Mouse (Mus musculus) kidney, embryonic 14.5 days (tissue): Measurements from ENCODE around the gene S100a4. TPM values are rescaled to one million over a fixed set of nuclear protein-coding genes. Genes with fewer than 3 reads are reported as not detected.

ENCODE experiments used
- ATAC-seq: fragments of 200-750 bp; cut with Nextera tagmentation; 2 replicates; pipeline ENCODE4 v1.8.0; 2017; ENCODE audit warnings: moderate number of reproducible peaks, mild to moderate bottlenecking, moderate TSS enrichment, moderate library complexity; ENCODE audit not compliant: low FRiP score, low TSS enrichment
- H3K27ac ChIP-seq: fragments of 300-500 bp; sonication (generic); 2 replicates; pipeline ENCODE4 v1.5.1; 2014; ENCODE audit warnings: low read depth, mild to moderate bottlenecking, low read length, moderate library complexity, mixed read lengths
- H3K27me3 ChIP-seq: fragments of 300-500 bp; sonication (generic); 2 replicates; pipeline ENCODE4 v1.6.1; 2014; ENCODE audit warnings: mild to moderate bottlenecking, low read length; ENCODE audit not compliant: control insufficient read depth, insufficient read depth
- H3K36me3 ChIP-seq: fragments of 300-500 bp; sonication (generic); 2 replicates; pipeline ENCODE4 v1.6.1; 2014; ENCODE audit warnings: low read length, mixed read lengths; ENCODE audit not compliant: control insufficient read depth, insufficient read depth
- H3K4me1 ChIP-seq: fragments of 300-500 bp; sonication (generic); 2 replicates; pipeline ENCODE4 v1.6.1; 2014; ENCODE audit warnings: low read length, mixed read lengths; ENCODE audit not compliant: control insufficient read depth, insufficient read depth
- H3K4me2 ChIP-seq: fragments of 300-500 bp; sonication (generic); replicated peaks from 2 replicates; pipeline ENCODE4 v1.6.1; 2014; ENCODE audit warnings: low read depth, mild to moderate bottlenecking, low read length
- H3K4me3 ChIP-seq: fragments of 300-500 bp; sonication (generic); 2 replicates; pipeline ENCODE4 v1.5.1; 2014; ENCODE audit warnings: mild to moderate bottlenecking, low read length
- H3K9ac ChIP-seq: fragments of 300-500 bp; sonication (generic); 2 replicates; pipeline ENCODE4 v1.6.1; 2014; ENCODE audit warnings: low read depth, mild to moderate bottlenecking, low read length, moderate library complexity
- H3K9me3 ChIP-seq: fragments of 300-500 bp; sonication (generic); 2 replicates; pipeline ENCODE4 v1.6.1; 2016; ENCODE audit warnings: low read length; ENCODE audit not compliant: control insufficient read depth
- WGBS: fragments of 180-500 bp; shearing (Covaris S2); extraction: QIAGEN DNeasy Blood & Tissue Kit; methylation state at CpG from one replicate; pipeline ENCODE4 v1.1.7; 2014; 5-methylcytosine and 5-hydroxymethylcytosine counted together
- polyA plus RNA-seq: library from polyadenylated mRNA; unstranded; fragments of >200 nt; fragmentation: Nextera tagmentation; extraction: Ambion mirVana; gene quantifications from 2 replicates; pipeline ENCODE4 v1.2.1, GENCODE M21; 2014

Gene S100a4
- polyA plus RNA-seq, 1 experiment from 2014 or later, result 3.9 TPM

- no peaks in the 10 kb centered on the region for H3K36me3 ChIP-seq
- H3K4me2 ChIP-seq, result no peak overlapping the region
- H3K4me3 ChIP-seq, result no peak overlapping the region
- H3K27me3 ChIP-seq, result no peaks in the 10 kb centered on the region
- H3K9ac ChIP-seq, result no peak overlapping the region
- H3K4me1 ChIP-seq, result peaks cover 7% of the 10 kb centered on the region
- ATAC-seq, result no peak
- H3K27ac ChIP-seq, result no peak overlapping the region
- 75% methylated on average over 9 of the region's 9 CpGs for WGBS
- no peaks in the 10 kb centered on the region for H3K9me3 ChIP-seq
Observed at GRCm38 (mm10) chr3:90626266-90627021, 22.9 kb downstream of the S100a4 start.

GRCm38 (mm10) chr3:90627366-90627765 lies 23.8 kb downstream of the S100a4 start:
- no peak overlapping the region for H3K27ac ChIP-seq
- H3K36me3 ChIP-seq, result no peaks in the 10 kb centered on the region
- ATAC-seq, result no peak
- no peak overlapping the region for H3K9ac ChIP-seq
- H3K4me1 ChIP-seq, result peaks cover 7% of the 10 kb centered on the region
- H3K27me3 ChIP-seq, result no peaks in the 10 kb centered on the region
- no peak overlapping the region for H3K4me2 ChIP-seq
- no peak overlapping the region for H3K4me3 ChIP-seq
- 93% methylated on average over 5 of the region's 5 CpGs for WGBS
- no peaks in the 10 kb centered on the region for H3K9me3 ChIP-seq

GRCm38 (mm10) chr3:90627807-90628206 lies 24.2 kb downstream of the S100a4 start:
- Histone ChIP-seq H3K4me3 (no peak overlapping the region), H3K9ac (no peak overlapping the region), H3K27me3 (no peaks in the 10 kb centered on the region), H3K4me2 (no peak overlapping the region), H3K9me3 (no peaks in the 10 kb centered on the region), H3K4me1 (peaks cover 7% of the 10 kb centered on the region), H3K27ac (no peak overlapping the region), H3K36me3 (no peaks in the 10 kb centered on the region)
- 63% methylated on average over 4 of the region's 4 CpGs for whole genome bisulfite sequencing
- ATAC-seq, result peak; percentile 56; the same call in 1 of the 2 replicates

GRCm38 (mm10) chr3:90629298-90629697 lies 25.7 kb downstream of the S100a4 start:
- no peak overlapping the region for H3K9ac ChIP-seq
- peak; percentile 44; the same call in 1 of the 2 replicates for ATAC-seq
- 62% methylated on average over 2 of the region's 2 CpGs for WGBS
- H3K27ac ChIP-seq, result no peak overlapping the region
- no peaks in the 10 kb centered on the region for H3K4me1 ChIP-seq
- no peak overlapping the region for H3K4me2 ChIP-seq
- H3K27me3 ChIP-seq, result no peaks in the 10 kb centered on the region
- H3K9me3 ChIP-seq, result no peaks in the 10 kb centered on the region
- H3K36me3 ChIP-seq, result no peaks in the 10 kb centered on the region
- H3K4me3 ChIP-seq, result no peak overlapping the region

GRCm38 (mm10) chr3:90631984-90632383 lies 28.4 kb downstream of the S100a4 start:
- Histone ChIP-seq H3K4me2 (no peak overlapping the region), H3K9me3 (no peaks in the 10 kb centered on the region), H3K4me3 (no peak overlapping the region), H3K4me1 (no peaks in the 10 kb centered on the region), H3K27ac (no peak overlapping the region), H3K36me3 (no peaks in the 10 kb centered on the region), H3K9ac (no peak overlapping the region), H3K27me3 (no peaks in the 10 kb centered on the region)
- WGBS, result 77% methylated on average over 2 of the region's 2 CpGs
- ATAC-seq, result no peak

- H3K27ac ChIP-seq, result no peak overlapping the region
- no peaks in the 10 kb centered on the region for H3K36me3 ChIP-seq
- H3K4me1 ChIP-seq, result no peaks in the 10 kb centered on the region
- no peak overlapping the region for H3K4me3 ChIP-seq
- no peaks in the 10 kb centered on the region for H3K9me3 ChIP-seq
- H3K9ac ChIP-seq, result no peak overlapping the region
- ATAC-seq, result no peak
- WGBS, result 50% methylated on average over 1 of the region's 1 CpGs
- no peaks in the 10 kb centered on the region for H3K27me3 ChIP-seq
- no peak overlapping the region for H3K4me2 ChIP-seq
Observed at GRCm38 (mm10) chr3:90638511-90639275, 35.1 kb downstream of the S100a4 start.

GRCm38 (mm10) chr3:90639511-90640154 lies 36.1 kb downstream of the S100a4 start:
- Histone ChIP-seq H3K4me3 (no peak overlapping the region), H3K4me1 (no peaks in the 10 kb centered on the region), H3K27ac (no peak overlapping the region), H3K9me3 (no peaks in the 10 kb centered on the region), H3K9ac (no peak overlapping the region), H3K27me3 (no peaks in the 10 kb centered on the region), H3K36me3 (no peaks in the 10 kb centered on the region), H3K4me2 (no peak overlapping the region)
- 56% methylated on average over 7 of the region's 7 CpGs for WGBS
- ATAC-seq, result no peak

GRCm38 (mm10) chr3:90640981-90641380 lies 37.4 kb downstream of the S100a4 start:
- Histone ChIP-seq H3K9me3 (no peaks in the 10 kb centered on the region), H3K4me3 (no peak overlapping the region), H3K4me2 (no peak overlapping the region), H3K4me1 (no peaks in the 10 kb centered on the region), H3K9ac (no peak overlapping the region), H3K27ac (no peak overlapping the region), H3K36me3 (no peaks in the 10 kb centered on the region), H3K27me3 (no peaks in the 10 kb centered on the region)
- 76% methylated on average over 7 of the region's 7 CpGs for WGBS
- ATAC-seq, result no peak

GRCm38 (mm10) chr3:90644220-90644619 lies 40.6 kb downstream of the S100a4 start:
- Histone ChIP-seq H3K4me1 (no peaks in the 10 kb centered on the region), H3K36me3 (no peaks in the 10 kb centered on the region), H3K9ac (no peak overlapping the region), H3K4me2 (no peak overlapping the region), H3K27ac (no peak overlapping the region), H3K9me3 (no peaks in the 10 kb centered on the region), H3K4me3 (no peak overlapping the region), H3K27me3 (no peaks in the 10 kb centered on the region)
- 53% methylated on average over 3 of the region's 3 CpGs for WGBS
- ATAC-seq, result no peak
